Mouse (Mus musculus): ENCODE data around the gene Tmtc2.

DNA sequence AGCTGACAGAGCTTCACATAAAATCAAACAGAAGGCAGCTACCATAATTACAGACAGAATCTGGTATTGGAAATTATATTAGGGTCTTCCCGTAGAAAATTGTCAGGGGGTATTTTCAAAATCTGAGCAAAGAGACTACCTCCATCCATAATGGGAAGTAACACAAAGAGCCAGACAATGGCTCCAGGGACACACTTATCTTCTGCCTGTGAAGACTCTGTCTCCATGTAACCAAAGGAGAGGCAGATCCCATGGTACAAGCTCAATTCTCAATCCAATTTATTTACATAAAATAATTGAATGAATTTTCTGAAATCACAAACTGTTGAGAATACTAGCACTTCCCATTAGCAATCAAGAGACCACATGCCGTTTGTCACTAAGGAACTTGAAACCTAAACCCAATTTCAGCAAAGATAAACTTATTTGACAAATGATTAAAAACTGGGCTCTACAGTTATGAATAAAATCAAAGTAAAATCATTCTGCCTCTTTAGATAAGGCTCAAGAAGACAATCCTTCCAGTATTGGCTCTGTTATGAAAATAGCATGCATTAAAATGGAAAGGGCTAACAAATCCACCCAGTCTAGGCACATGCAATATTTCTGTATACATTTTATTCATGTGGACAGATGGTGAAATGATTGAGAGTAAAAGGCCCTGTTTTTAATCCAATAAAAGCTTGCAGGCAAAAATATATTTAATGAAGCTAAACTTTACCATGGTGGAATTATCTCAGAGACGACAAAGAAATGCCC is 254.8 kb downstream of the Tmtc2 start:
- TF ChIP-seq CTCF (conservative IDR thresholded peaks at IDR 0.05; ENCODE audit: low read length) (no peak), NANOG (IDR thresholded peaks at IDR 0.05; ENCODE audit: borderline replicate concordance, low read length) (no peak)
